Mouse (Mus musculus) macrophage (primary cell): ENCODE measurements at regions not wholly inside any gene's neighbourhood (a gene's known extent, or its start where the extent isn't known, plus 50 kb on each side); places are given as distances from the start of the nearest gene placed in this dataset.

Experiments used
- H3K27ac ChIP-seq: fragments of 350-480 bp; formaldehyde crosslinking; 2 replicates; pipeline ENCODE4 v1.9.0; 2021
- H3K36me3 ChIP-seq: fragments of 350-480 bp; formaldehyde crosslinking; 2 replicates; pipeline ENCODE4 v1.9.0; 2021; ENCODE audit errors: inconsistent target
- H3K4me3 ChIP-seq: fragments of 350-480 bp; formaldehyde crosslinking; 2 replicates; pipeline ENCODE4 v1.9.0; 2021; ENCODE audit errors: inconsistent target
- H3K79me2 ChIP-seq: fragments of 350-480 bp; formaldehyde crosslinking; 2 replicates; pipeline ENCODE4 v1.9.0; 2021; ENCODE audit errors: inconsistent target
- WGBS: methylation state at CpG from one replicate; pipeline ENCODE4 v1.1.7; 2026; ENCODE audit warnings: inconsistent platforms; ENCODE audit not compliant: missing documents; 5-methylcytosine and 5-hydroxymethylcytosine counted together

DNA sequence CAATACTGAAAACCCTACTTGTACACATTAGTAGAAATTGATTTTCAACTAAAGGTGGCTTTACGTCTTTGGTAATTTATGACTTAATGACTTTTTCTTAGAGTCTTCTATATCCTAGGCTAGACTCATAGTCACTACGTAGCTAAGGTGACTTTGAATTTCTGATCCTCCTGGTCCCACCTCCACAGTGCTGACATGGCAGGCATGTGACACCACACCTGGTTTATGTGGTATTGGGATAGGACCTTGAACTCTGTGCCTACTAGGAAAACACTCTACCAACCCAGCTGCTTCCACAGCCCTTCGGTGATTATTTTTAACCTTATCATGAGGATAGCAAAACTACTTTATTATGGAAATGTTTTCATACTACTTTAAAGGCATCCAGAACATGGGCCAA is 51.5 kb upstream of the D7Ertd443e start:
- WGBS: 91% methylated on average over 3 of the region's 3 CpGs
- no peak overlapping the region for H3K4me3 ChIP-seq
- H3K27ac ChIP-seq: no peak overlapping the region
- H3K36me3 ChIP-seq: no peaks in the 10 kb centered on the region
- no peaks in the 10 kb centered on the region for H3K79me2 ChIP-seq

GRCm38 (mm10) chr7:134439281-134439680 is 53.8 kb upstream of the D7Ertd443e start:
- no peaks in the 10 kb centered on the region for H3K79me2 ChIP-seq
- H3K4me3 ChIP-seq: no peak overlapping the region
- H3K27ac ChIP-seq: no peak overlapping the region
- no peaks in the 10 kb centered on the region for H3K36me3 ChIP-seq
- WGBS: 86% methylated on average over 5 of the region's 5 CpGs

DNA sequence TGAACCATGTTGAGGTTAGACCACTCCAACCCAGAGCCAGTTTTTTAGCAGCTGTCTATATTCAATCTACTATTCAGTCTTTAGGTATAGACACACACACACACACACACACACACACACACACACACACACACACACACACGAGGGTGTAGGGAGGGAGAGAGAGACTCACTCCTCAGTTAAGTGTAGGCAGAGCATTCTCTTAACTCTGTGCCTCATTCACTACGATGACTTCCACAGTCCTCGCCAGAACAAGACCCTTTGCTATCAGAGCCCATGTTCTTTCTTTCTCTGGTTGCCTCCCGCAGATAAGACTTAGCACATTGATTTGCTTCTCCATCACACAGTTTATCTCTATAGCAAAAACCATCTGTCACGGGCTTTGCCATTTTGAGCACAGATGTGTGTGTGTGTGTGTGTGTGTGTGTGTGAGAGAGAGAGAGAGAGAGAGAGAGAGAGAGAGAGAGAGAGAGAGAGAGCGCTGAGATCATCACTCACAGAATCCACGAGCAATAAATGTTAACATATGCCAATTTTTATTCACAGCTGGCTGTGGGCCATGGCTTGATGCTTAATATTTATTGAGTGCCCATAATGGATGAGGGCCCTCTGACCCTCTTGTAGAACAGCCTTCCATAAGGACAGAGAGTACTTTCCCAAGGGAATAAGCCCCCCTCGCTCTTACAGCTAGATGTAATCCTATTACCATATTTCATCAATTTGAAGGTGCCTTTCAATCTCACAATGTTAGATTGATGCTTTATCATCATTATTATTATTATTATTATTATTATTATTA is 59.7 kb upstream of the D7Ertd443e start:
- Histone ChIP-seq H3K4me3 (no peak overlapping the region), H3K79me2 (no peaks in the 10 kb centered on the region), H3K27ac (no peak overlapping the region), H3K36me3 (no peaks in the 10 kb centered on the region)
- WGBS: 96% methylated on average over 3 of the region's 8 CpGs

GRCm38 (mm10) chr7:134447648-134448202 is 62.3 kb upstream of the D7Ertd443e start:
- H3K36me3 ChIP-seq: no peaks in the 10 kb centered on the region
- H3K79me2 ChIP-seq: no peaks in the 10 kb centered on the region
- H3K4me3 ChIP-seq: no peak overlapping the region
- H3K27ac ChIP-seq: no peak overlapping the region

DNA sequence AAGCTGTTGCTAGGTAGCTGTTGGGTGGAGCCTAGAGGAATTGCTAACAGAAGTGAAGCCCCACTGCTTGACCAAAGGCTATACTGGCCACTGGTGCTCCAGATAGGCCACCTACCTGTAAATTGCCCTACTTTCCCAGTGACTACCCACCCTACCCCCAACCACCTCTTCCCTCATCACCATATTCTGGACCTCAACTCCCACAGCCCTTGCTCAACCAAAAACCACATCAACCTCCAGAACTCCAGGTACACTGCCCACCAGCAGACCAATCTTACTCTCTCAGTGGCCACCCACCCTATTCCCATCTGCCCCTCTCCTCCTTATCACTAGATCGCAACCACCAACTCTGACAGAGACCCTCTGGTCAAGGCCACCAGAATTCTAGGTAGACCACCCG is 63.4 kb upstream of the D7Ertd443e start:
- Histone ChIP-seq H3K4me3 (no peak overlapping the region), H3K36me3 (no peaks in the 10 kb centered on the region), H3K79me2 (no peaks in the 10 kb centered on the region), H3K27ac (no peak overlapping the region)
- 77% methylated on average over 2 of the region's 2 CpGs for WGBS

DNA sequence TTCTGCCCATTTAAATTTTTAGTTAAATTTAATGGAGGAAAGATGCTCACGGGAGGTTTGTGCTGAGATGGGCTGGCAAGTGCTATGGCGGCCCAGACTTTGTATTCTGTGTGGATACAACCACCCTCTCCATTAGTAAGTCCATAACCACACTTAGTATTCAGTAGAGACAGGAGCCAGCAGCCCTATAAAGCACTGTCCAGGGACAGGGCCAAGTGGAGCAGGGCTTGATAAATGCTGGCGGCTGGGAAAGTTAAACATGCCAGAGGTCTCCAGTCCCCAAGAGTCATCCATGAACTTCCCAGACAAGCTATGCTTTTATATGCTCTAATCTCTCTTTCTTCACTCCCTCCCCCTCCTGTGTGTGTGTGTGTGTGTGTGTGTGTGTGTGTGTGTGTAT is 77.2 kb upstream of the D7Ertd443e start:
- Histone ChIP-seq H3K27ac (no peak overlapping the region), H3K4me3 (no peak overlapping the region), H3K36me3 (no peaks in the 10 kb centered on the region), H3K79me2 (no peaks in the 10 kb centered on the region)
- WGBS: 93% methylated on average over 3 of the region's 3 CpGs

GRCm38 (mm10) chr7:134463380-134463779 is 77.9 kb upstream of the D7Ertd443e start:
- no peaks in the 10 kb centered on the region for H3K36me3 ChIP-seq
- no peak overlapping the region for H3K4me3 ChIP-seq
- H3K79me2 ChIP-seq: no peaks in the 10 kb centered on the region
- 100% methylated on average over 4 of the region's 4 CpGs for WGBS
- H3K27ac ChIP-seq: no peak overlapping the region

GRCm38 (mm10) chr7:134467216-134467615 is 81.8 kb upstream of the D7Ertd443e start:
- no peak overlapping the region for H3K4me3 ChIP-seq

GRCm38 (mm10) chr7:134471286-134471685 is 85.8 kb upstream of the D7Ertd443e start:
- no peaks in the 10 kb centered on the region for H3K79me2 ChIP-seq
- WGBS: 25% methylated on average over 2 of the region's 2 CpGs

More at GRCm38 (mm10) chr7:134467216-134467615, 81.8 kb upstream of the D7Ertd443e start:
- Histone ChIP-seq H3K36me3 (no peaks in the 10 kb centered on the region), H3K27ac (no peak overlapping the region), H3K79me2 (no peaks in the 10 kb centered on the region)
- 84% methylated on average over 3 of the region's 3 CpGs for WGBS

DNA sequence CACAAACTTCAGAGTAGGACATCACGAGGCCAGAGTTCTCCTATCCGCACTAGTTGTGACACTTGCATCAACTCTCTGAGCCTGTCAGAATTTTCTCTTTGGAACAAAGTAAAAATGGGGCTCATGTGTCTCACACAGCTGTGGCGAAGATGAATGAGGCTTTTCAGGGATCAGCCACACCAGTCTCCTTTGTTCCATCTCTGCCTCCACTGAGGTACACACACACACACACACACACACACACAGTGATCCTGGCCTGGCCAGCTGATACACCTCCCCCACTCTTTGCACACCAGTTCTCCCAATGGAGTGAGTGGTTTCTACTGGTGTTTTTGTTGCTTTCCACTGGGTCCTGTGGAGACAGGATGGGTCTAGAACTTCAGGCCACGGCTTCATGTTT is 105.9 kb upstream of the D7Ertd443e start:
- Histone ChIP-seq H3K27ac (no peak overlapping the region), H3K4me3 (no peak overlapping the region), H3K79me2 (no peaks in the 10 kb centered on the region), H3K36me3 (no peaks in the 10 kb centered on the region)
- WGBS: 91% methylated on average over 4 of the region's 4 CpGs

More at GRCm38 (mm10) chr7:134471286-134471685, 85.8 kb upstream of the D7Ertd443e start:
- no peaks in the 10 kb centered on the region for H3K36me3 ChIP-seq
- no peak overlapping the region for H3K27ac ChIP-seq
- H3K4me3 ChIP-seq: no peak overlapping the region

DNA sequence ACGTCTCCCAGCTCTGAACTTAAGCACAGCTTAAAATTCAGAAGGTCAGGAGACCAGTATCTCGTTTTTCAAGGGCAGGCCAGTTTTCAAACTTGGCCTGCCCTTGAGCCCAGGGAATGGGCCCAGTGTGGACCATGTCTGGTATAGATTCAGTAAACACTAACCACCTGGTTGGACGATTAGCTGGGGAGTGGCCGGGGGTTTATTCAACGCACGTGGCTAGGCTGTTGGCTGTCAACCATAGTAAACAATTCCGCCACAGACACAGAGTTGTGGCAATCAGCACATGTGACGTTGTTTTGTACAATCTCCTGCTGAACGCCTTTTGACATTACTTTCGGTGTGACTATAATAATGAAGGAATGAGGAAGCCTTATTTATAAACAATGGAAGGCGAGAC is 111.8 kb upstream of the D7Ertd443e start:
- 91% methylated on average over 11 of the region's 11 CpGs for WGBS
- Histone ChIP-seq H3K4me3 (no peak overlapping the region), H3K79me2 (no peaks in the 10 kb centered on the region), H3K27ac (no peak overlapping the region), H3K36me3 (no peaks in the 10 kb centered on the region)

DNA sequence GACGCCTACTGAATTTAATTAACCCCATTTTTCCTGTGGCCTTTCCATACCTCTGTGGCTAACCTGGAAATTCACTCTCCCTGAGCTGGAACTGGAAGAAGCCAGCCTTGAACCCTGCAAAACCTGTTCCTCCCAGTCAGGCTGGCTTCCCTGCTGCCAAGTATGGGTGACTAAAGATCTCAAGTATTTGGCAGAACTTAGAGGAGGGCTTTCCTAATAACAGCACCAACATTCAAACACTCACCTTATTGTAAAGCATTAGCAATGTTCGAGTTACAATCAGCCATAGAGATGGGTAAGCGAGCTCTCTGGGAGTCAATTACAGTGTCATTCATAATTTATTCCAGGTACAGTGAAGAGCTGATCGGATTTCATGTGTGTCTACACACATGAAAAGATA is 112.4 kb upstream of the D7Ertd443e start:
- no peak overlapping the region for H3K4me3 ChIP-seq
- no peaks in the 10 kb centered on the region for H3K79me2 ChIP-seq
- no peak overlapping the region for H3K27ac ChIP-seq
- no peaks in the 10 kb centered on the region for H3K36me3 ChIP-seq
- 81% methylated on average over 4 of the region's 4 CpGs for WGBS

- H3K4me3 ChIP-seq: no peak overlapping the region
- no peaks in the 10 kb centered on the region for H3K36me3 ChIP-seq
- H3K27ac ChIP-seq: no peak overlapping the region
- H3K79me2 ChIP-seq: no peaks in the 10 kb centered on the region
- 96% methylated on average over 9 of the region's 9 CpGs for WGBS
These were observed 113.3 kb upstream of the D7Ertd443e start for GRCm38 (mm10) chr7:134498716-134499115.

GRCm38 (mm10) chr7:134499429-134499828 is 114.0 kb upstream of the D7Ertd443e start:
- no peak overlapping the region for H3K4me3 ChIP-seq
- whole genome bisulfite sequencing: 90% methylated on average over 4 of the region's 4 CpGs
- H3K79me2 ChIP-seq: no peaks in the 10 kb centered on the region
- H3K36me3 ChIP-seq: no peaks in the 10 kb centered on the region
- no peak overlapping the region for H3K27ac ChIP-seq

DNA sequence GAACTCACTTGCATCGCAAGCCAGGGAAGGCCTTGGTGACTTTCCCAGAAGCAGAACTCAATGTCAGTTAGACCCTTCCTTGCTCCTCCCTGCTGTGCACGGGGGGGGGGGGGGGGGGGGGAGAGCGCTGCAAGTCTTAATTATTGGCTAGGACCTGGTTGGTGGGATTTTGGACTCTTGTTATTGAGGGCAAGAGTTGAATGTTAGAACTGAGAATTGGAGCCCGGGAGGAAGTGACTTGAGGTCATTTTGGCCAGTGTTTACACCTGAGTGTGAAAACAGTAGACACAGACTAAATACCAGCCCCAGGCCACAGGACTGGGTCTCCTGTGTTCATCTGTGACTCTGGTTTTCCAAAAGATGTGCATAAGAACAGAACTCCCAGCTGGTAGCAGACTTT is 114.7 kb upstream of the D7Ertd443e start:
- Histone ChIP-seq H3K79me2 (no peaks in the 10 kb centered on the region), H3K4me3 (no peak overlapping the region), H3K36me3 (no peaks in the 10 kb centered on the region), H3K27ac (no peak overlapping the region)
- WGBS: 97% methylated on average over 2 of the region's 4 CpGs
